Mouse (Mus musculus) ES-E14 (cell line): ENCODE measurements around the gene Tmprss6. TPM values are rescaled to one million over a fixed set of nuclear protein-coding genes. Genes with fewer than 3 reads are reported as not detected.

Experiments used
- DNase-seq: peaks from one replicate; pipeline ENCODE4 v3.0.0-alpha.2; 2013; ENCODE audit warnings: low read depth, low spot score
- H3K27ac ChIP-seq: 2 replicates; pipeline ENCODE4 v1.5.1; 2012; ENCODE audit warnings: low read depth, mild to moderate bottlenecking, low read length, moderate library complexity, mixed read lengths; ENCODE audit not compliant: poor library complexity, insufficient read depth, severe bottlenecking
- H3K36me3 ChIP-seq: 2 replicates; pipeline ENCODE4 v1.6.1; 2012; ENCODE audit warnings: mild to moderate bottlenecking, low read length, moderate library complexity, mixed read lengths; ENCODE audit not compliant: control insufficient read depth, poor library complexity, insufficient read depth, severe bottlenecking
- H3K4me1 ChIP-seq, 2 experiments: fragments of 150-350 bp in 1 of 2; sonication (generic) in 1 of 2; 2 replicates each; pipeline ENCODE4 v1.6.1; 2012; ENCODE audit warnings: low read length in 2 of 2, mild to moderate bottlenecking in 1 of 2, mixed read lengths in 1 of 2; ENCODE audit not compliant: control insufficient read depth in 2 of 2, insufficient read depth in 2 of 2, poor library complexity in 1 of 2
- H3K4me3 ChIP-seq, 2 experiments: fragments of 150-350 bp in 1 of 2; sonication (generic) in 1 of 2; 2 replicates each; pipeline ENCODE4 v1.5.1; 2012; ENCODE audit warnings: low read length in 2 of 2, low read depth in 1 of 2, mild to moderate bottlenecking in 1 of 2, mixed read lengths in 1 of 2; ENCODE audit not compliant: insufficient read depth in 1 of 2, poor library complexity in 1 of 2, severe bottlenecking in 1 of 2
- H3K9ac ChIP-seq: 2 replicates; pipeline ENCODE4 v1.6.1; 2012; ENCODE audit warnings: low read depth, mild to moderate bottlenecking, low read length, mixed read lengths; ENCODE audit not compliant: poor library complexity, insufficient read depth, severe bottlenecking
- H3K9me3 ChIP-seq: fragments of 150-350 bp; sonication (generic); 2 replicates; pipeline ENCODE4 v1.6.1; 2012; ENCODE audit warnings: low read depth, mild to moderate bottlenecking, low read length; ENCODE audit not compliant: control insufficient read depth, insufficient read depth
- CHD2 ChIP-seq: IDR thresholded peaks from 2 replicates; pipeline ENCODE4 v1.6.1; 2014; ENCODE audit warnings: mild to moderate bottlenecking, low read depth, low read length, inconsistent platforms
- HCFC1 ChIP-seq: IDR thresholded peaks from 2 replicates; pipeline ENCODE4 v1.6.1; 2012; ENCODE audit warnings: low read length, inconsistent platforms, borderline replicate concordance; ENCODE audit not compliant: insufficient read depth
- MAFK ChIP-seq: IDR thresholded peaks from 2 replicates; pipeline ENCODE4 v1.6.1; 2014; ENCODE audit warnings: mild to moderate bottlenecking, low read depth, low read length, inconsistent platforms; ENCODE audit not compliant: insufficient read depth
- ZC3H11A ChIP-seq: IDR thresholded peaks from 2 replicates; pipeline ENCODE4 v1.6.1; 2012; ENCODE audit warnings: low read depth, mild to moderate bottlenecking, inconsistent platforms, low read length, borderline replicate concordance
- ZNF384 ChIP-seq: IDR thresholded peaks from 2 replicates; pipeline ENCODE4 v1.6.1; 2012; ENCODE audit warnings: low read depth, low read length, inconsistent platforms
- in situ Hi-C, 2 experiments: fragments of 600-800 bp; cut with MboI; formaldehyde crosslinking; loops; one replicate each; pipeline ENCODE4 v1.15.1; 2025; ENCODE audit warnings: low sequenced_read_pairs in 2 of 2, inconsistent platforms in 1 of 2; ENCODE audit not compliant: unreplicated experiment in 2 of 2
- total RNA-seq: library from RNA; depleted of rRNA; stranded (reverse); fragments of 300-350 nt; gene quantifications from 2 replicates; pipeline ENCODE4 v1.2.3, GENCODE M21; 2012

Gene Tmprss6
- total RNA-seq, 1 experiment, result 0.49 TPM

DNA sequence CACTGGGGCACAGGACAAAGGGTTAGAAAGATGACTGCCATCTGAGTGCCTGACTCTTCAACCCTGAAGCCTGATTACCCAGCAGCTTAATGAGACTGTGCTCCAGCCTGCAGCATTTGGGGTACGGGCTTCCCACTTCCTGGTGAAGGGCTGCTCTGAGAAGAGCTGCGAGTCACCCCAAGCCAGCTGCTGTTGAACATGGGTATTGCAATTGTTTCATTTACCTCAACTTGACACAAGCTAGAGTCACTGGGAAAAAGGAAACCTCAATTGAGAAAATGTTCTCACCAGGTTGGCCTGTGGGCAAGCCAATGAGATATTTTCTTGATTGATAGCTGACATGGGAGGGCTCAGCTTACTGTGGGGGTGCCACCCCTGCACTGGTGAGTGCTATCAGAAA lies 5.5 kb downstream of the Tmprss6 start:
- Histone ChIP-seq H3K9me3 (no peaks in the 10 kb centered on the region), H3K36me3 (no peaks in the 10 kb centered on the region), H3K4me3 (no peak overlapping the region), H3K4me1 (no peaks in the 10 kb centered on the region), H3K27ac (no peak overlapping the region), H3K9ac (no peak overlapping the region)
- TF ChIP-seq ZNF384 (no peak), ZC3H11A (no peak), CHD2 (no peak), HCFC1 (no peak), MAFK (no peak)
- in situ Hi-C loops, result no loop called here
- DNase-seq, result no peak

DNA sequence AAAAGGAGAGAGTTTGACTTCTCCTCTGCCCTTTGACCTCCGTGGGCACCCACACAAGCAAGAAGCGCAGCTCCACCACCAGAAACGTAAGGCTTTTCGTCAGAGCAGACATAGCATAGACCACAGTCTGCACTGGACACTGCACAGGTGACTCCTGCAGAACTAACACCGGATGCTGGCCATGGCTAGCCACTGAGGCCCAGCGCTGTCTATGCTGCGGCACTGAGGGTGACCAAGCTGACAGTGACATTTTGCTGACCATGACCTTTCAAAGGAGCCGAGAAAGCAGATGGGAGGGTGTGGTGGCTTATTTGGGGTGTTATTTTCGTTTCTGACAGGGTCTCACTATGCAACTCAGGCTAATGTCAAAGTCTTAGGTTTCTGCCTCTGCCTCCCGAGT lies 11.2 kb downstream of the Tmprss6 start:
- Histone ChIP-seq H3K4me3 (no peak overlapping the region), H3K9ac (no peak overlapping the region), H3K9me3 (no peaks in the 10 kb centered on the region), H3K27ac (no peak overlapping the region), H3K36me3 (no peaks in the 10 kb centered on the region), H3K4me1 (peaks cover 0 to 4% of the 10 kb centered on the region in 2 experiments; a peak in 1 of 4 replicates)
- no peak for DNase-seq
- TF ChIP-seq ZC3H11A (no peak), CHD2 (no peak), MAFK (no peak), HCFC1 (no peak), ZNF384 (no peak)
- in situ Hi-C loops, result no loop called here

DNA sequence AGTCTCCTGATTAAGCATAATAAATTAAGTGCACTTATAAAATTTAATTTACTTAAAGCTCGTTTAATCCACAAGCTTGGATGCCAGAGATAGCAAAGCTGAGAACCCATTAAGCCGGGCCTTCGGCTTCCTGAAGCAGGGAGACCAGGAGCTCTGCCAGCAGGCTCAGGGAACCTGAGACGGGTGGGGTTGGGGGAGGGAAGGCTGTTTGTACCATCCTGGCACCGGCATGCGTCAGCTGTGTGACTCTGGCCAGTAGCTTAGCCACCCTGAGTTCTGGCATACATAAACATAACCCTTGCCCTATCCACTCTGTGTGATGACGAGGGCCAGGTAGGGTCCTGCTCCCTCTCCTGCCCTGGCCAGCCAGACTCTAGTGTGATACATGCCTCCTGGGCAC lies 12.4 kb downstream of the Tmprss6 start:
- no peak for TF ChIP-seq ZC3H11A
- TF ChIP-seq HCFC1, result no peak
- TF ChIP-seq CHD2, result no peak
- in situ Hi-C loops, result no loop called here
- no peak for DNase-seq
- Histone ChIP-seq H3K9me3 (no peaks in the 10 kb centered on the region), H3K4me3 (no peak overlapping the region), H3K36me3 (no peaks in the 10 kb centered on the region), H3K9ac (no peak overlapping the region), H3K4me1 (peaks cover 0 to 6% of the 10 kb centered on the region in 2 experiments; a peak in 1 of 4 replicates), H3K27ac (no peak overlapping the region)

DNA sequence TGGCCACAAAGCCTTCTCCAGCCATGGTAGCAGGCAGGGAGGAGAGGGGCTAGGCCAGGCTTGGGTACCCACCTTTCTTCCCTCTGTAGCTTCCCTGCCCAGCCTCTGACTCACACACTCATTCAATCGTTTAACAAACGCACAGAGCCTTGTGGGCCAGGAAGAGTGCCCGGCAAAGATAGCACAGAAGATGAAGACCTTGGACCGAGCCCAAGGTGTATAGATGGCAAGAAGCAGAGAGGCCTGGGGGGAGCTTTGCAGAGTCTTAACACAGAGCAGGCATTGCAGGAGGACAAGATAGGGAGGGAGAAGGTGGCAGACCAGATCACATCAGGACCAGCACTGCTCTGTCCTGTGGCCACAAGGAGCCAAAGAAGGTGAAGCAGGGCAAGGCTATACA lies 13.3 kb downstream of the Tmprss6 start:
- H3K4me3 ChIP-seq, result no peak overlapping the region
- in situ Hi-C loops, result no loop called here
- H3K9me3 ChIP-seq, result no peaks in the 10 kb centered on the region
- H3K9ac ChIP-seq, result no peak overlapping the region
- no peak for DNase-seq
- peaks cover 0 to 8% of the 10 kb centered on the region in 2 experiments; a peak in 1 of 4 replicates for H3K4me1 ChIP-seq
- no peak overlapping the region for H3K27ac ChIP-seq
- TF ChIP-seq ZC3H11A, result no peak
- TF ChIP-seq MAFK, result no peak
- no peak for TF ChIP-seq ZNF384
- TF ChIP-seq CHD2, result no peak
- TF ChIP-seq HCFC1, result no peak
- no peaks in the 10 kb centered on the region for H3K36me3 ChIP-seq

DNA sequence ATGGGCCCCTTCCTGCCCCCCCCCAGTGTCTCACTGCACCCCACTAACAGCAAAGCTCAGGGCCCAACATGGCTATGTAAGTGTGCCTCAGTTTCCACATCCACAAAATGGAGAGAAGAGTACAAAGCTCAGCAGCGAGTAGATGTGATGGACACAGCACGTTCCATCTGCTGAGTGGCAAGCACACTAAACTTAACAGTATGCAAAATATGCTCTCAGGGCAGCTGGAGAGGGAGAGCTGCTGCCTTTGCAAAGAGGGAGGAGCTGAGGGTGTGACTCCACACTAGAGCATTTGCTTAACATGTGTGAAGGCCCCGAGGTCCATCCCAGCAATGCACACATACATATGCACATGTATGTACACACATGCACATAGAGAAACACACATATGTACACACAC lies 15.5 kb downstream of the Tmprss6 start:
- Histone ChIP-seq H3K27ac (no peak overlapping the region), H3K9me3 (no peaks in the 10 kb centered on the region), H3K9ac (no peak overlapping the region), H3K36me3 (no peaks in the 10 kb centered on the region), H3K4me1 (peaks cover 2 to 21% of the 10 kb centered on the region in 2 experiments; a peak in 2 of 4 replicates), H3K4me3 (no peak overlapping the region)
- no peak for DNase-seq
- TF ChIP-seq MAFK (no peak), ZNF384 (no peak), HCFC1 (no peak), CHD2 (no peak), ZC3H11A (no peak)
- in situ Hi-C loops, result no loop called here
